Mouse (Mus musculus): ENCODE measurements around the gene Prkd2. TPM values are rescaled to one million over a fixed set of nuclear protein-coding genes. Genes with fewer than 3 reads are reported as not detected.

Gene Prkd2
- polyA plus RNA-seq, 1 experiment: 6.5 TPM

GRCm38 (mm10) chr7:16890944-16891343 is 48.2 kb downstream of the Prkd2 start:
- no peak for TF ChIP-seq POLR2A (IDR thresholded peaks at IDR 0.05; ENCODE audit: borderline replicate concordance, insufficient read depth, low read length)
- TF ChIP-seq CTCF (IDR thresholded peaks at IDR 0.05; ENCODE audit: borderline replicate concordance, insufficient read depth, low read depth, low read length): no peak
- Histone ChIP-seq H3K4me3 (replicated peaks; ENCODE audit: insufficient read depth, low read depth, low read length) (no peak overlapping the region), H3K4me1 (ENCODE audit: control insufficient read depth, insufficient read depth, low read length) (peaks cover 3% of the 10 kb centered on the region; the same call in 1 of the 2 replicates), H3K27ac (ENCODE audit: insufficient read depth, low read length) (no peak overlapping the region), H3K27me3 (ENCODE audit: control insufficient read depth, insufficient read depth, low read length) (no peaks in the 10 kb centered on the region)
- DNase-seq: no peak
- 6% methylated on average over 23 of the region's 23 CpGs for WGBS

DNA sequence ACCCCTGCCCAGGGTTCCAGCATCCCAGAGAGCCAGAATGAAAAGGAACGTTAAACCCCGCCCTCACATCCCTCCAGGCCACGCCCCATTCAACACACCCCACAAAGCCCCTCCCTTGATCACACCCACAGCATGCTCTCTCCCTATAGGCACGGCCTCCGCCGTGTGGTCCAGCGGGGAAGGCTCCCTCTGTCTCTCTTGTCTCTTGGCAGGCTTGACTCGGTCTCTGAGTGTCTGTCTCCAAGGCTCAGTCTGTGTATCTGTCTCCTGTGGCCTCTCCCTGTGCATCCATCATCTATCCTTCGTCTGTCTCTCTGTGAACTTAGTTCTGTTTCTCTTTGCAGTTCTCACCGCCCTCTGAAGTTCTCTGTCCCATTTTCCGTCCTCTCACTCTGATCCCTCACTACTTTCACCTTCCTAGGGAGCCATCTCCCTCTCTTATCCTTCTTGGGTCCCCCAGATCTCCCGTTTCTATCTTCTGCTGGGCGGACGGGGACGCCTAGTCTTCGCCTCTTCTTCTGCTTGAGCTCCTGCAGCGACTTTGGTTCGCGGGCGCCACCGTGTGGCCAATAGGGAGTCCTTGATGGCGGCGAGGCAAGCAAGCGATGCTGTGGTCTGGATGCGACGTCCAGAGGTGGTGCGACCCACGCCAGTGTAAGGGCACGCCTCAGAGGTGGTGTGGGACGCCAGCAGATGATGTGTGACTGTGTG is 49.1 kb downstream of the Prkd2 start, which contains the start of gene Gng8:
Gng8 (plus strand) TSS at position 146 of the 711 bp plus-strand sequence.
- no peak for TF ChIP-seq POLR2A (IDR thresholded peaks at IDR 0.05; ENCODE audit: borderline replicate concordance, insufficient read depth, low read length)
- TF ChIP-seq CTCF (IDR thresholded peaks at IDR 0.05; ENCODE audit: borderline replicate concordance, insufficient read depth, low read depth, low read length): peak; percentile 81
- Histone ChIP-seq H3K27me3 (ENCODE audit: control insufficient read depth, insufficient read depth, low read length) (no peaks in the 10 kb centered on the region), H3K4me3 (replicated peaks; ENCODE audit: insufficient read depth, low read depth, low read length) (peak within 1 kb of the TSS; percentile 57), H3K27ac (ENCODE audit: insufficient read depth, low read length) (no peak within 1 kb of the TSS), H3K4me1 (ENCODE audit: control insufficient read depth, insufficient read depth, low read length) (peaks cover 3% of the 10 kb centered on the region; the same call in 1 of the 2 replicates)
- peak; percentile 78 to 86 for DNase-seq
- 1% methylated on average over 30 of the region's 30 CpGs for WGBS

DNA sequence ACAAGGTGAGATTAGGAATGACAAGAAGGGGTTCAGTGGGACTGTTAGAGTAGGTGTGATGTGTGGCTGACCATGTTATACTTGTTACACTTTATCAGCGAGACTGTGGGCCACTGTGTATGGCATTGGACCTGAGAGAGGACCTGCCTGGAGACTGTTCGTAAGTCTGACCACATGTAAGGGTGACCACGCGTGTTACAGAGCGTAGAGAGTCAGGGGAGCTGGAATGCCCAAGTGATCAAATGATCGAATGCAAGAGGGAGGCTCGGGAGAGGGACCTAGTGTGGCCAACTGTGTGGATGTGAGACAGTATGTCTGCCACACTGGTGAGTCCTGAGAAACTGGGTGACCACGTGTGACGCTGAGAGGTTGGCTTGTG is 49.6 kb downstream of the Prkd2 start:
- Histone ChIP-seq H3K4me3 (replicated peaks; ENCODE audit: insufficient read depth, low read depth, low read length) (no peak overlapping the region), H3K27ac (ENCODE audit: insufficient read depth, low read length) (no peak overlapping the region), H3K4me1 (ENCODE audit: control insufficient read depth, insufficient read depth, low read length) (peaks cover 3% of the 10 kb centered on the region; the same call in 1 of the 2 replicates), H3K27me3 (ENCODE audit: control insufficient read depth, insufficient read depth, low read length) (no peaks in the 10 kb centered on the region)
- TF ChIP-seq POLR2A (IDR thresholded peaks at IDR 0.05; ENCODE audit: borderline replicate concordance, insufficient read depth, low read length): no peak
- no peak for TF ChIP-seq CTCF (IDR thresholded peaks at IDR 0.05; ENCODE audit: borderline replicate concordance, insufficient read depth, low read depth, low read length)
- WGBS: 48% methylated on average over 9 of the region's 9 CpGs
- DNase-seq: no peak

- no peak overlapping the region for H3K4me3 ChIP-seq (replicated peaks; ENCODE audit: insufficient read depth, low read depth, low read length)
- H3K27ac ChIP-seq (ENCODE audit: insufficient read depth, low read length): no peak overlapping the region
- TF ChIP-seq POLR2A (IDR thresholded peaks at IDR 0.05; ENCODE audit: borderline replicate concordance, insufficient read depth, low read length) (no peak), CTCF (IDR thresholded peaks at IDR 0.05; ENCODE audit: borderline replicate concordance, insufficient read depth, low read depth, low read length) (no peak)
- DNase-seq: no peak
- 23% methylated on average over 6 of the region's 6 CpGs for WGBS
- H3K27me3 ChIP-seq (ENCODE audit: control insufficient read depth, insufficient read depth, low read length): no peaks in the 10 kb centered on the region
- H3K4me1 ChIP-seq (ENCODE audit: control insufficient read depth, insufficient read depth, low read length): peaks cover 3% of the 10 kb centered on the region; the same call in 1 of the 2 replicates
Measured at GRCm38 (mm10) chr7:16893612-16894011, 50.9 kb downstream of the Prkd2 start.

DNA sequence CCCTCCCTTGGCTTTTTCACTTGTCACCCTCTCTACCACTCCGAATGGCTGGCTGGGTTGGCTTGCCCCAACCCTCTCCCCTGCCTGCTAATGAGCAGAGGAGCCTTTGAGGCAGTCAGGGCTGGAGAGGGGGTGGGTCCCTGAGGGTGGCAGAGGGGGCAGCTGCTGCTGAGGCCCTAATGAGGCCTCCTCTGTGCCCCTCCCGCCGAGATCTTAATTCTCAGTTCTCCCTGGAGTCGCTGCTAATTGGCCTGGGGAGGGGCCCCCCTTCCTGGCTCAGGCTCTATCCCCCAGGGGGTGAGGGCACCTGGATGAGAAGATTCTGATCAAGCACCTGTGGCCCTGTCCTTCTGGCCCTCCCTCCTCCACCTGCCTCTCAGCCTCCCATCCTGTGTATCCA is 51.6 kb downstream of the Prkd2 start:
- no peaks in the 10 kb centered on the region for H3K27me3 ChIP-seq (ENCODE audit: control insufficient read depth, insufficient read depth, low read length)
- DNase-seq: no peak
- TF ChIP-seq POLR2A (IDR thresholded peaks at IDR 0.05; ENCODE audit: borderline replicate concordance, insufficient read depth, low read length): no peak
- TF ChIP-seq CTCF (IDR thresholded peaks at IDR 0.05; ENCODE audit: borderline replicate concordance, insufficient read depth, low read depth, low read length): no peak
- WGBS: 43% methylated on average over 4 of the region's 4 CpGs
- H3K4me1 ChIP-seq (ENCODE audit: control insufficient read depth, insufficient read depth, low read length): peaks cover 3% of the 10 kb centered on the region; the same call in 1 of the 2 replicates
- no peak overlapping the region for H3K4me3 ChIP-seq (replicated peaks; ENCODE audit: insufficient read depth, low read depth, low read length)
- no peak overlapping the region for H3K27ac ChIP-seq (ENCODE audit: insufficient read depth, low read length)

- no peak for TF ChIP-seq POLR2A (IDR thresholded peaks at IDR 0.05; ENCODE audit: borderline replicate concordance, insufficient read depth, low read length)
- TF ChIP-seq CTCF (IDR thresholded peaks at IDR 0.05; ENCODE audit: borderline replicate concordance, insufficient read depth, low read depth, low read length): peak; percentile 85
- 1% methylated on average over 24 of the region's 24 CpGs for WGBS
- peaks cover 3% of the 10 kb centered on the region; the same call in 1 of the 2 replicates for H3K4me1 ChIP-seq (ENCODE audit: control insufficient read depth, insufficient read depth, low read length)
- no peaks in the 10 kb centered on the region for H3K27me3 ChIP-seq (ENCODE audit: control insufficient read depth, insufficient read depth, low read length)
- peak; percentile 82 to 89 for DNase-seq
- H3K4me3 ChIP-seq (replicated peaks; ENCODE audit: insufficient read depth, low read depth, low read length): peak overlapping the region; percentile 44
- H3K27ac ChIP-seq (ENCODE audit: insufficient read depth, low read length): no peak overlapping the region
Measured at GRCm38 (mm10) chr7:16895000-16895399, 52.3 kb downstream of the Prkd2 start.

GRCm38 (mm10) chr7:16895511-16895910 is 52.8 kb downstream of the Prkd2 start:
- Histone ChIP-seq H3K27me3 (ENCODE audit: control insufficient read depth, insufficient read depth, low read length) (no peaks in the 10 kb centered on the region), H3K4me1 (ENCODE audit: control insufficient read depth, insufficient read depth, low read length) (peaks cover 3% of the 10 kb centered on the region; the same call in 1 of the 2 replicates), H3K4me3 (replicated peaks; ENCODE audit: insufficient read depth, low read depth, low read length) (no peak overlapping the region), H3K27ac (ENCODE audit: insufficient read depth, low read length) (no peak overlapping the region)
- 38% methylated on average over 10 of the region's 10 CpGs for WGBS
- TF ChIP-seq POLR2A (IDR thresholded peaks at IDR 0.05; ENCODE audit: borderline replicate concordance, insufficient read depth, low read length) (no peak), CTCF (IDR thresholded peaks at IDR 0.05; ENCODE audit: borderline replicate concordance, insufficient read depth, low read depth, low read length) (no peak)
- no peak for DNase-seq

- no peak for DNase-seq
- H3K27me3 ChIP-seq (ENCODE audit: control insufficient read depth, insufficient read depth, low read length): no peaks in the 10 kb centered on the region
- H3K4me3 ChIP-seq (replicated peaks; ENCODE audit: insufficient read depth, low read depth, low read length): no peak overlapping the region
- no peaks in the 10 kb centered on the region for H3K4me1 ChIP-seq (ENCODE audit: control insufficient read depth, insufficient read depth, low read length)
- H3K27ac ChIP-seq (ENCODE audit: insufficient read depth, low read length): no peak overlapping the region
- WGBS: 40% methylated on average over 5 of the region's 5 CpGs
- TF ChIP-seq CTCF (IDR thresholded peaks at IDR 0.05; ENCODE audit: borderline replicate concordance, insufficient read depth, low read depth, low read length) (no peak), POLR2A (IDR thresholded peaks at IDR 0.05; ENCODE audit: borderline replicate concordance, insufficient read depth, low read length) (no peak)
Measured at GRCm38 (mm10) chr7:16900526-16900925, 57.8 kb downstream of the Prkd2 start.

Data from cerebellum, adult 2 months (tissue).